Mouse (Mus musculus): ENCODE results near the gene Sptlc2. TPM values are rescaled to one million over a fixed set of nuclear protein-coding genes. Genes with fewer than 3 reads are reported as not detected.

Sptlc2 gene
- polyA plus RNA-seq, 1 experiment from 2014 or later, result 56.9 TPM

GRCm38 (mm10) chr12:87387171-87388121 is 709 bp downstream of the Sptlc2 start:
- Histone ChIP-seq H3K27me3 (replicated peaks; ENCODE audit: control insufficient read depth, insufficient read depth, low read length) (no peaks in the 10 kb centered on the region), H3K27ac (ENCODE audit: low read depth, low read length) (peak overlapping the region; percentile 61; the same call in 1 of the 2 replicates), H3K4me3 (ENCODE audit: low read depth, low read length) (peak overlapping the region; percentile 97), H3K4me1 (replicated peaks; ENCODE audit: control insufficient read depth, insufficient read depth, low read length) (peaks cover 14% of the 10 kb centered on the region), H3K9ac (ENCODE audit: low read depth, low read length) (peak overlapping the region; percentile 80), H3K4me2 (peak overlapping the region; percentile 92), H3K36me3 (ENCODE audit: control insufficient read depth, insufficient read depth, low read length) (no peaks in the 10 kb centered on the region), H3K9me3 (ENCODE audit: control insufficient read depth, low read length) (no peaks in the 10 kb centered on the region)
- ATAC-seq (replicated peaks; ENCODE audit: low FRiP score) (peak; percentile 46), DNase-seq (ENCODE audit: low spot score) (peak; percentile 53)
- under 1% methylated on average over 57 of the region's 65 CpGs for WGBS

- Histone ChIP-seq H3K4me3 (ENCODE audit: low read depth, low read length) (no peak overlapping the region), H3K4me2 (no peak overlapping the region), H3K9ac (ENCODE audit: low read depth, low read length) (no peak overlapping the region), H3K9me3 (ENCODE audit: control insufficient read depth, low read length) (no peaks in the 10 kb centered on the region), H3K27me3 (replicated peaks; ENCODE audit: control insufficient read depth, insufficient read depth, low read length) (no peaks in the 10 kb centered on the region), H3K36me3 (ENCODE audit: control insufficient read depth, insufficient read depth, low read length) (no peaks in the 10 kb centered on the region), H3K4me1 (replicated peaks; ENCODE audit: control insufficient read depth, insufficient read depth, low read length) (peaks cover 30% of the 10 kb centered on the region), H3K27ac (ENCODE audit: low read depth, low read length) (no peak overlapping the region)
- 81% methylated on average over 3 of the region's 3 CpGs for WGBS
- no peak for DNase-seq (ENCODE audit: low spot score)
- no peak for ATAC-seq (replicated peaks; ENCODE audit: low FRiP score)
Observed at GRCm38 (mm10) chr12:87385051-87385450, 3.1 kb downstream of the Sptlc2 start.

- Histone ChIP-seq H3K4me3 (ENCODE audit: low read depth, low read length) (no peak overlapping the region), H3K4me2 (no peak overlapping the region), H3K27me3 (replicated peaks; ENCODE audit: control insufficient read depth, insufficient read depth, low read length) (no peaks in the 10 kb centered on the region), H3K27ac (ENCODE audit: low read depth, low read length) (no peak overlapping the region), H3K4me1 (replicated peaks; ENCODE audit: control insufficient read depth, insufficient read depth, low read length) (peaks cover 21% of the 10 kb centered on the region), H3K9ac (ENCODE audit: low read depth, low read length) (no peak overlapping the region), H3K36me3 (ENCODE audit: control insufficient read depth, insufficient read depth, low read length) (no peaks in the 10 kb centered on the region), H3K9me3 (ENCODE audit: control insufficient read depth, low read length) (no peaks in the 10 kb centered on the region)
- DNase-seq (ENCODE audit: low spot score) (no peak), ATAC-seq (replicated peaks; ENCODE audit: low FRiP score) (no peak)
- WGBS, result 28% methylated on average over 2 of the region's 2 CpGs
Observed at GRCm38 (mm10) chr12:87381380-87381682, 6.8 kb downstream of the Sptlc2 start.

DNA sequence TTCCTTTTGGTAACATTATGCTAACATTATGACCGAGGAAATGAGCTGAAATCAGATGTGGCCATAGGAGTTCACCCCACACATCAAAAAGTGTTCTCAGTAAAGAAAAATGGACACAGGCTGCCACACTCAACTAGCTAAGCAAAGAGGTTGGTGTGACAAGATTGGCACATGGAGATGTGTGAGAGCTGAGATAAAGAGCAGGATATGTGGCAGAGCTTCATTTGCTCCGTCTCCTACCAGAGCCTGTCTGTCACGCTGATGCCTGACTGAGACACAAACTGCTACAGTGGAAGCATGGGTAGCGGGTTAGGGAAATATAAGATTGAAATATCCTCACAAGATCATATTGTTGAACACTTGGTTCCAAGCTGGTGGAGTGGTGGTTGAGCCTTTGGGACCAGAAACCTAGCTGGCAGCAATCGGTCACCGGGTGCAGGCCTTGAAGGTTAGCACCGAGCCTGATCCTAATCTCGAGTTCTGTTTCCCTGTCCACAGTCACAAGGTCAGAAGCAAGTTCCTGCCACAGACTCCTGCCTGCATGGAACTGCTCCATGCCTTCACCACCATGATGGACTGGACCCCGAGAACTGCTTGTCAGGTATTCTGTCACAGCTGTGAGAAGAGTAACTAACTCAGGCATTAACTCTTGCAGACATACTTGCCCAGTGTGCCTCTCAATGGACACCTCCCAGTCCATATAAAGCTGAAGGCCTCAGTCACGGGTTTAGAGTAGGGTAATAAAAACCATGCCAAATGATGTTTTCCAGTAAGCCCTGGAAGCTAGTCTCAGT is 7.4 kb downstream of the Sptlc2 start:
- DNase-seq (ENCODE audit: low spot score) (no peak), ATAC-seq (replicated peaks; ENCODE audit: low FRiP score) (peak; percentile 30; the same call in 1 of the 2 replicates)
- no peaks in the 10 kb centered on the region for H3K27me3 ChIP-seq (replicated peaks; ENCODE audit: control insufficient read depth, insufficient read depth, low read length)
- H3K4me2 ChIP-seq, result no peak overlapping the region
- no peaks in the 10 kb centered on the region for H3K36me3 ChIP-seq (ENCODE audit: control insufficient read depth, insufficient read depth, low read length)
- 56% methylated on average over 10 of the region's 10 CpGs for WGBS
- H3K9ac ChIP-seq (ENCODE audit: low read depth, low read length), result no peak overlapping the region
- H3K4me1 ChIP-seq (replicated peaks; ENCODE audit: control insufficient read depth, insufficient read depth, low read length), result peaks cover 16% of the 10 kb centered on the region
- no peaks in the 10 kb centered on the region for H3K9me3 ChIP-seq (ENCODE audit: control insufficient read depth, low read length)
- no peak overlapping the region for H3K27ac ChIP-seq (ENCODE audit: low read depth, low read length)
- H3K4me3 ChIP-seq (ENCODE audit: low read depth, low read length), result no peak overlapping the region

DNA sequence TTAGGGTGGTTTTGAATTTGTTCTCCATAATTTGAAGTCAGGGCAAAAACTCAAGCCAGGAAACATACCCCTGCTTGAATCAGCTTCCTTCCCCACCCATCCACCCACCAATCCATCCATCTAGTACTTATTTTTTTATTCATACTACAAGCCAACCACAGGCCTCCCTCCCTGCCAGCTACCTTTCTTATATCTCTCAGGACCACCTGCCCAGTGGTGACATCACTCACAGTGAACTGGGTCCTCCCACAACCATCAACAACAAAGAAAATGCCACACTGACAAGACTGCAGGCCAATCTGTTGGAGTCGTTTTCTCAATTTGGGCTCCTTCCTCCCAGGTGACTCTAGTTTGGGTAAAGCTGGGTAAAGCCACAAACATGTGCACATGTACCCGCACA is 8.7 kb downstream of the Sptlc2 start:
- Histone ChIP-seq H3K4me2 (no peak overlapping the region), H3K9ac (ENCODE audit: low read depth, low read length) (no peak overlapping the region), H3K27me3 (replicated peaks; ENCODE audit: control insufficient read depth, insufficient read depth, low read length) (no peaks in the 10 kb centered on the region), H3K9me3 (ENCODE audit: control insufficient read depth, low read length) (no peaks in the 10 kb centered on the region), H3K4me1 (replicated peaks; ENCODE audit: control insufficient read depth, insufficient read depth, low read length) (peaks cover 16% of the 10 kb centered on the region), H3K36me3 (ENCODE audit: control insufficient read depth, insufficient read depth, low read length) (no peaks in the 10 kb centered on the region), H3K27ac (ENCODE audit: low read depth, low read length) (no peak overlapping the region), H3K4me3 (ENCODE audit: low read depth, low read length) (no peak overlapping the region)
- 63% methylated on average over 2 of the region's 2 CpGs for WGBS
- DNase-seq (ENCODE audit: low spot score) (no peak), ATAC-seq (replicated peaks; ENCODE audit: low FRiP score) (peak; percentile 53)

GRCm38 (mm10) chr12:87374159-87374558 is 14.0 kb downstream of the Sptlc2 start:
- 77% methylated on average over 6 of the region's 6 CpGs for WGBS
- Histone ChIP-seq H3K4me2 (no peak overlapping the region), H3K27me3 (replicated peaks; ENCODE audit: control insufficient read depth, insufficient read depth, low read length) (no peaks in the 10 kb centered on the region), H3K36me3 (ENCODE audit: control insufficient read depth, insufficient read depth, low read length) (no peaks in the 10 kb centered on the region), H3K9ac (ENCODE audit: low read depth, low read length) (no peak overlapping the region), H3K4me3 (ENCODE audit: low read depth, low read length) (no peak overlapping the region), H3K9me3 (ENCODE audit: control insufficient read depth, low read length) (no peaks in the 10 kb centered on the region), H3K27ac (ENCODE audit: low read depth, low read length) (no peak overlapping the region), H3K4me1 (replicated peaks; ENCODE audit: control insufficient read depth, insufficient read depth, low read length) (no peaks in the 10 kb centered on the region)
- ATAC-seq (replicated peaks; ENCODE audit: low FRiP score), result no peak
- DNase-seq (ENCODE audit: low spot score), result no peak

DNA sequence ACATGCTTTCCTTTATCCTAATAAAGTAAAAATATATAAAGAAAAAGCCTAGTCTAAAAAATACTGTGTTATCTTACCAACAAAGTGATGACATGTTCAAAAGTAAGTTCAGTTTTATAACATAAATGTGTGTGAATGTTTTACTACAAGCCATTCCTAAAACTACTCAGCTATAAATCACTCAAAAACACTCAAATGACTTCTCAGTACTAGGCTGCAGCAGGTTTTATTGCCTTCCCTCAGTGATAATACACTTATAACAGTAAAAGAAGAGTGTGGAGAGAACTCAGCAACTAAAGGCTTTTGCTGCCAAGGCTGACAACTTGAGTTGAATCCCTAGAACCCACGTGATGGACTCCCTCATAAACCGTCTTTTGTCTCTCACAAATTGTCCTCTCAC is 18.8 kb downstream of the Sptlc2 start:
- Histone ChIP-seq H3K27me3 (replicated peaks; ENCODE audit: control insufficient read depth, insufficient read depth, low read length) (no peaks in the 10 kb centered on the region), H3K4me3 (ENCODE audit: low read depth, low read length) (no peak overlapping the region), H3K9ac (ENCODE audit: low read depth, low read length) (no peak overlapping the region), H3K36me3 (ENCODE audit: control insufficient read depth, insufficient read depth, low read length) (peaks cover 5% of the 10 kb centered on the region; the same call in 1 of the 2 replicates), H3K9me3 (ENCODE audit: control insufficient read depth, low read length) (no peaks in the 10 kb centered on the region), H3K4me2 (no peak overlapping the region), H3K4me1 (replicated peaks; ENCODE audit: control insufficient read depth, insufficient read depth, low read length) (no peaks in the 10 kb centered on the region), H3K27ac (ENCODE audit: low read depth, low read length) (no peak overlapping the region)
- DNase-seq (ENCODE audit: low spot score), result no peak
- ATAC-seq (replicated peaks; ENCODE audit: low FRiP score), result no peak
- WGBS, result 76% methylated on average over 2 of the region's 2 CpGs

GRCm38 (mm10) chr12:87368092-87368491 is 20.1 kb downstream of the Sptlc2 start:
- ATAC-seq (replicated peaks; ENCODE audit: low FRiP score) (no peak), DNase-seq (ENCODE audit: low spot score) (no peak)
- no peak overlapping the region for H3K4me2 ChIP-seq
- H3K4me3 ChIP-seq (ENCODE audit: low read depth, low read length), result no peak overlapping the region
- no peaks in the 10 kb centered on the region for H3K27me3 ChIP-seq (replicated peaks; ENCODE audit: control insufficient read depth, insufficient read depth, low read length)
- H3K9me3 ChIP-seq (ENCODE audit: control insufficient read depth, low read length), result no peaks in the 10 kb centered on the region
- H3K9ac ChIP-seq (ENCODE audit: low read depth, low read length), result no peak overlapping the region
- no peak overlapping the region for H3K27ac ChIP-seq (ENCODE audit: low read depth, low read length)
- H3K4me1 ChIP-seq (replicated peaks; ENCODE audit: control insufficient read depth, insufficient read depth, low read length), result no peaks in the 10 kb centered on the region
- H3K36me3 ChIP-seq (ENCODE audit: control insufficient read depth, insufficient read depth, low read length), result peaks cover 5% of the 10 kb centered on the region; the same call in 1 of the 2 replicates

Measured in liver, embryonic 11.5 days (tissue).